Mouse (Mus musculus): ENCODE measurements around the gene St8sia1. TPM values are rescaled to one million over a fixed set of nuclear protein-coding genes. Genes with fewer than 3 reads are reported as not detected.

Gene St8sia1
- polyA plus RNA-seq, 1 experiment from 2014 or later, result 8.1 TPM

GRCm38 (mm10) chr6:142867471-142868055, 96.7 kb downstream of the St8sia1 start:
- DNase-seq (ENCODE audit: low spot score), result peak; percentile 51

- DNase-seq (ENCODE audit: low spot score), result no peak
These were observed 97.2 kb downstream of the St8sia1 start for GRCm38 (mm10) chr6:142867023-142867422.

GRCm38 (mm10) chr6:142865199-142865598, 99.1 kb downstream of the St8sia1 start:
- no peak for DNase-seq (ENCODE audit: low spot score)

DNA sequence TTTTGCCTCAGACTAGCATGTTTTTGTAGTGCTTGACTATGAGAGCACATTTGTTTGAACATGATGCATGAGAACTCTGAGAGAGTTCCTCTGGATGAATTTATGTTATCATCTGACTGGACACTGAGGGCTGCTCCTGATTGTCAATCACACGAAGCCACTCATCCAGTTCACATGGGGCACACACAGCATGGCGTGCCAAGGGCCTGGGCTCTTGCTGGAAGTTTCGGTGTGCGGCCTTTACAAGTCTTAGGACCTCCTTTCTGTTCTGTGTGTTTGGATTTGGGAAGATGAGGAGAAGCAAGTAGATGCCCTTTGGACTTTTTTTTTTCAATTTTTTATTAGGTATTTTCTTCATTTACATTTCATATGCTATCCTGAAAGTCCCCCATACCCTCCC, 100.4 kb downstream of the St8sia1 start:
- DNase-seq (ENCODE audit: low spot score), result no peak

DNA sequence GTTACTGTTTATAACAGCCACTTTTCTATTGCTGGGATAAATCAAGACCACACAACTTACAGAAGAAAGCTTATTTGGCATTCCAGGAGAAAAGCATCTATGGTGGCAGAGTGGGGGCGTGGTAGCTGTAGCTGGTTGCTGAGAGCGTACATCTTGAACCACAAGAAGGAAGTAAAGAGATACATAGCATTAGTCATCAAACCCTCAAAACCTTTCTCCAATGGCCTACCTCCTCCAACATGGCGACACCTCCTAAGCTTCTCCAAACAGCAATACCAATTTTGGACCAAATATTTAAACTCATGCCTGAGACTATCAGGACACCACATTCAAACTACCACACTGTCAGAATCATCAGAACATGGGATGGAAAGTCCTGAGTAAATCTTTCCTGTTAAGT, 102.0 kb downstream of the St8sia1 start:
- DNase-seq (ENCODE audit: low spot score), result no peak

DNA sequence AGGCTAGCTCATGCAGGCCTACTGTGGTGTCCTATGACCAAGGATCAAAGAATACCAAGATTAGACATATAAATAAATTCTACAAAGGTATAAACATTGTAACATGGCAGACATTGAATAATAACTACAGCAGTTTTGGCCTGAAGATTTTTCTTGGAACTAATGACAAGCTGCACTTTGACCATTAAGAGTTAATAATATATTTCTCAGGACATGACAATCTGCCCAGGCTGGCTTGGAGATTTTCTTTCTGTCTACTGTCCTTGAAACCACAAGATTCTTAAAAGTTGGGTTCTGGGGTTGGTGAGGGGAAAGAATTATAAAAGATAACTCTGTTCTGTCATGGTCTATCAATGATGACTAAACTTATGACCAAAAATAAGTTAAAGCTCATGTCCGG, 103.9 kb downstream of the St8sia1 start:
- no peak for DNase-seq (ENCODE audit: low spot score)

GRCm38 (mm10) chr6:142859946-142860345, 104.3 kb downstream of the St8sia1 start:
- no peak for DNase-seq (ENCODE audit: low spot score)

DNA sequence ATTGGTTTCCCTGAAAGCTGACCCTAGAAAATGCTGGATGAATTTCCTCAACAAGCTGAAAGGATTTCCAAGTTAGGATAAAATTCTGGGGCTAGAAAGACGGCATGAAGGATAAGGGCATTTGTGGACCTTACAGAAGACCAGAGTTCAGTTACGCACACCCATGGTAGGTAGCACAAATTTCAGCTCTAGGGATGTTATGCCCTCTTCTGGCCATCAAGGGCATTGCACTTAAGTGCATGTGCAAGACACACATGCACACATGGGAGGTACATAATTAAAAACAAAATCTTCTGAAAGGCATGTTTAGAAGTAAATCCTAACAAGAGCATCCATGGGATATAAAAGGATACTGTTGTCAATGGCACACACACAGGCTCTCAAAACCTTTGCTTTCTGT, 105.3 kb downstream of the St8sia1 start:
- DNase-seq (ENCODE audit: low spot score), result no peak

DNA sequence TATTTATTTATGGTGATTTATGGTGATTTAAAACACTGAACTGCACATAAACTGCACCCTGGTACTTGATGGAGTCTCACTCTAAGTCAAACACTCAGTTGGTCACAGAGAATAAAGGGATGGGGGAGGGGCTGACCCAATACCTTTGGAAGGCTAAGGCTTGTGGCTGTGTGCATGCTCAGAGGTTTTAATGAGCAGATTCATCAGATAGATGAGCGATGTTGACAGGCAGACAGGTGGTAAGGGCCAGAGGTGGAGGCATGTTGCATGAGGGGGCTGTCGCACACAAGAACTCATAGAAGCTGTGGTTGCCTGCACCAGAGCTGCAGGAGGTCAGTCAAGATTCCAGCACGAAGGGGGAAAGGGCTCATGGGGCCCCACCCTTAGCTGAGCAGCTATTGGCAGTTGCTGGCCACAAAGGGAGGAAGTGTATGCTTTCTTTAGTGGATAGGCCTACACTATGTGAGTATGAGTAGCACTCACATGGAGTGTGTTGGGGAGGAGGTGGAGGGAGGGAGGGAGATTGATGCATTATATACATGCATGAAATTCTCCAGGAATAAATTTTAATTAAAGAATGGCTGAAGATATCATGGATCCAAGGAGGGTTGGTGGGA, 107.9 kb downstream of the St8sia1 start:
- DNase-seq (ENCODE audit: low spot score), result no peak

DNA sequence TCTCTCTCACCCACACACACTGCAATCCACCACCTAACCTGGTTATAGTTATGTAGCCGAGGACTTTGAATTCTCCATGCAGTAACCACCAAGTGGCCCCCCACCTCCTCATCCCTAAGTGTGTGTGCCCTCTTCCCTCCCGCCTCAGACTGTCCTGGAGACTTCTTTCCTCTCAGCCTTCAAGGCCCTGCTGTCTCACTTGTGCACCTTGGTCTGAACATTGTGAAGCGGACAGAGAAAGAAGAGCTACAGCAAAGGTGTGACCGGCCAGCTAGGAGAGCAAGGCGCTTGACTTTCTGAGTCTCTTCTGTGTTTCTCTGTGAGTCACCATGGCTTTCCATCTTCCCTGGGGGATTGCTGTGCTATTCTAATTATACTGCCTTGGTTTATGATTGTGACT, 108.5 kb downstream of the St8sia1 start:
- no peak for DNase-seq (ENCODE audit: low spot score)

- no peak for DNase-seq (ENCODE audit: low spot score)
These were observed 111.6 kb downstream of the St8sia1 start for GRCm38 (mm10) chr6:142852419-142853377.

- DNase-seq (ENCODE audit: low spot score), result no peak
These were observed 113.8 kb downstream of the St8sia1 start for GRCm38 (mm10) chr6:142850436-142850835.

DNA sequence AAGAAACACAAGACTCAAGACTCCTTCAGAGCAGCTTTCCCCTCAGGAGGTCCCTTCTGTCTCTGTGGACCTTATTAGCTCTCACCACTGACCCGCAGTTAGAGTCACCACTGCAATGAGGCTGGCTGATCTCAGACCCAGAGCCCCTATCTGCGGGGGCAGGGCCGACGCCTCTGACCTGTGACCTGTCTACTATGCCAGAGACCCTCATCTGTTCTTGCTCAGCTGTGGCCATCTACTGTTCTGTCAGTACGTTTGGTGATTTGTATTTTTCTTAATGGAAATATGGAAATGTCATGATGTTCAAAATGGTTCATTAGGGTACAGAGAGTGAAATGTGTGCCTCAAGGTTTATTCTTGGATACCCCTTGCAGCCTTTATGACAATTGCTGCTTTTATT, 114.9 kb downstream of the St8sia1 start:
- DNase-seq (ENCODE audit: low spot score), result no peak

GRCm38 (mm10) chr6:142847914-142848674, 116.2 kb downstream of the St8sia1 start:
- peak; percentile 36 for DNase-seq (ENCODE audit: low spot score)

- no peak for DNase-seq (ENCODE audit: low spot score)
These were observed 117.4 kb downstream of the St8sia1 start for GRCm38 (mm10) chr6:142846855-142847254.

DNA sequence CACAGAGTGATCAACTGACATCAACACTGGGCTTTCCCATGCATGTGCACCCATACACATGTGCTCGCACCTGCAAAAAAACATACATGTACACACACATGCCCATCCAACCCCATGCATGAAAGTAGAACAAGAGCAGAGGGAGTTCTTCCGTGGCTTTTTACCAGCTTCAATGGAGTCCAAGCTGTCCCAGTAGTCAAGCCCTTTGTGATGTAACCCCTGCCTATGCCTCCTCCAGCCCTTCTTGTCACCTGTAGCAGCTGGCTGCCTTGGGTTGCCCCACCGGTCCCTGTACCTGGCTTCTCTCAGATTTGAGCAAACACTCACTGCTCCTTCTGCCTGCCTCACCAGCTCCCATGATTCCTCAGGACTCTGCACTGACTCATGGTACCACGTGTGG, 119.2 kb downstream of the St8sia1 start:
- DNase-seq (ENCODE audit: low spot score), result no peak

GRCm38 (mm10) chr6:142844061-142844460, 120.2 kb downstream of the St8sia1 start:
- no peak for DNase-seq (ENCODE audit: low spot score)

- no peak for DNase-seq (ENCODE audit: low spot score)
These were observed 125.8 kb downstream of the St8sia1 start for GRCm38 (mm10) chr6:142838501-142838900.

- DNase-seq (ENCODE audit: low spot score), result no peak
These were observed 126.9 kb downstream of the St8sia1 start for GRCm38 (mm10) chr6:142837326-142837725.

GRCm38 (mm10) chr6:142835726-142836125, 128.5 kb downstream of the St8sia1 start:
- no peak for DNase-seq (ENCODE audit: low spot score)

- no peak for DNase-seq (ENCODE audit: low spot score)
These were observed 129.3 kb downstream of the St8sia1 start for GRCm38 (mm10) chr6:142834911-142835310.

Data from thymus, postnatal 0 days (tissue).